Mouse (Mus musculus) heart, embryonic 14.5 days (tissue): ENCODE measurements around the gene Rora. TPM values are rescaled to one million over a fixed set of nuclear protein-coding genes. Genes with fewer than 3 reads are reported as not detected.

Experiments used
- ATAC-seq: fragments of 200-750 bp; cut with Nextera tagmentation; 2 replicates; pipeline ENCODE4 v1.8.0; 2017; ENCODE audit warnings: low read depth, moderate TSS enrichment; ENCODE audit not compliant: insufficient number of reproducible peaks, insufficient read depth, low FRiP score
- H3K27ac ChIP-seq, 2 experiments: fragments of 200-500 bp in 1 of 2; fragments of 300-500 bp in 1 of 2; sonication (generic) in 1 of 2; replicated peaks in 1 of 2; 2 replicates each; pipeline ENCODE4 v1.5.1; 2012 to 2014; ENCODE audit warnings: low read depth in 2 of 2, low read length in 2 of 2, control low read depth in 1 of 2, mild to moderate bottlenecking in 1 of 2, mixed read lengths in 1 of 2; ENCODE audit not compliant: control insufficient read depth in 1 of 2, insufficient read depth in 1 of 2
- H3K27me3 ChIP-seq: fragments of 300-500 bp; sonication (generic); 2 replicates; pipeline ENCODE4 v1.6.1; 2014; ENCODE audit warnings: mild to moderate bottlenecking, low read length, control low read depth; ENCODE audit not compliant: control insufficient read depth, insufficient read depth
- H3K36me3 ChIP-seq: fragments of 300-500 bp; sonication (generic); 2 replicates; pipeline ENCODE4 v1.6.1; 2014; ENCODE audit warnings: mild to moderate bottlenecking, control low read depth, low read length, mixed read lengths; ENCODE audit not compliant: control insufficient read depth, insufficient read depth
- H3K4me1 ChIP-seq, 2 experiments: fragments of 200-500 bp in 1 of 2; fragments of 300-500 bp in 1 of 2; sonication (generic) in 1 of 2; 2 replicates each; pipeline ENCODE4 v1.6.1; 2012 to 2014; ENCODE audit warnings: low read length in 2 of 2, control low read depth in 1 of 2, mixed read lengths in 1 of 2; ENCODE audit not compliant: control insufficient read depth in 2 of 2, insufficient read depth in 2 of 2
- H3K4me2 ChIP-seq: fragments of 300-500 bp; sonication (generic); 2 replicates; pipeline ENCODE4 v1.6.1; 2014; ENCODE audit warnings: mild to moderate bottlenecking, low read length
- H3K4me3 ChIP-seq, 2 experiments: fragments of 200-500 bp in 1 of 2; fragments of 300-500 bp in 1 of 2; sonication (generic) in 1 of 2; 2 replicates each; pipeline ENCODE4 v1.5.1; 2012 to 2014; ENCODE audit warnings: low read length in 2 of 2, mild to moderate bottlenecking in 2 of 2, control low read depth in 1 of 2, low read depth in 1 of 2, moderate library complexity in 1 of 2; ENCODE audit not compliant: control insufficient read depth in 1 of 2, insufficient read depth in 1 of 2
- H3K9ac ChIP-seq: fragments of 300-500 bp; sonication (generic); 2 replicates; pipeline ENCODE4 v1.6.1; 2014; ENCODE audit warnings: mild to moderate bottlenecking, low read length
- H3K9me3 ChIP-seq: fragments of 300-500 bp; sonication (generic); 2 replicates; pipeline ENCODE4 v1.6.1; 2016; ENCODE audit warnings: low read length, control low read depth; ENCODE audit not compliant: control insufficient read depth
- WGBS: fragments of 180-500 bp; shearing (Covaris S2); extraction: QIAGEN DNeasy Blood & Tissue Kit; methylation state at CpG from one replicate; pipeline ENCODE4 v1.1.7; 2014; 5-methylcytosine and 5-hydroxymethylcytosine counted together
- polyA plus RNA-seq: library from polyadenylated mRNA; unstranded; fragments of >200 nt; fragmentation: Nextera tagmentation; extraction: Ambion mirVana; gene quantifications from 2 replicates; pipeline ENCODE4 v1.2.1, GENCODE M21; 2014

Rora gene
- polyA plus RNA-seq, 1 experiment from 2014 or later = 6.9 TPM

DNA sequence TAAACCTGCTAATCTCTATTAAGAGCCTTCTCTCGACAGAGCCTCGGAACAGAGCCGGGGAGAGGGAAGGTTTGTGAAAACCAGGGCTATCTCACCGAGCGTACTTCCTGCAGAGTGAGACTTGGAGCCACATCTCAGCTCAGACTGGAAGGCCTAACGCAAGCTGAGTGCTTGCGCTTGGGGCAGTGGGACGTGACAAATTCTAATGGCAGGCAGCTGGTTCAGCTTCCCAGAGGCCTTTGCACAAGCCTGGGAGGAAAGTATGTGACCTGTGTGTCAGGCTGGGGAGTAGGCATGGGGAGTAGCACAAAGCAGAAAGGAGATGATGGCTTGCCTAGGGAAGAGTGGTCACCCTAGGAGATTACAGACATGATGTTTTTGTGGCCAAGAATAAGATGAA is 55.6 kb downstream of the Rora start:
- H3K4me2 ChIP-seq = no peak overlapping the region
- H3K9ac ChIP-seq = no peak overlapping the region
- H3K36me3 ChIP-seq = no peaks in the 10 kb centered on the region
- H3K4me3 ChIP-seq = no peak overlapping the region
- WGBS = 60% methylated on average over 8 of the region's 8 CpGs
- H3K27ac ChIP-seq = no peak overlapping the region
- no peak for ATAC-seq
- H3K4me1 ChIP-seq = peaks cover 5 to 11% of the 10 kb centered on the region in 2 experiments; a peak in 2 of 4 replicates
- no peaks in the 10 kb centered on the region; the same call in 1 of the 2 replicates for H3K27me3 ChIP-seq
- H3K9me3 ChIP-seq = no peaks in the 10 kb centered on the region

DNA sequence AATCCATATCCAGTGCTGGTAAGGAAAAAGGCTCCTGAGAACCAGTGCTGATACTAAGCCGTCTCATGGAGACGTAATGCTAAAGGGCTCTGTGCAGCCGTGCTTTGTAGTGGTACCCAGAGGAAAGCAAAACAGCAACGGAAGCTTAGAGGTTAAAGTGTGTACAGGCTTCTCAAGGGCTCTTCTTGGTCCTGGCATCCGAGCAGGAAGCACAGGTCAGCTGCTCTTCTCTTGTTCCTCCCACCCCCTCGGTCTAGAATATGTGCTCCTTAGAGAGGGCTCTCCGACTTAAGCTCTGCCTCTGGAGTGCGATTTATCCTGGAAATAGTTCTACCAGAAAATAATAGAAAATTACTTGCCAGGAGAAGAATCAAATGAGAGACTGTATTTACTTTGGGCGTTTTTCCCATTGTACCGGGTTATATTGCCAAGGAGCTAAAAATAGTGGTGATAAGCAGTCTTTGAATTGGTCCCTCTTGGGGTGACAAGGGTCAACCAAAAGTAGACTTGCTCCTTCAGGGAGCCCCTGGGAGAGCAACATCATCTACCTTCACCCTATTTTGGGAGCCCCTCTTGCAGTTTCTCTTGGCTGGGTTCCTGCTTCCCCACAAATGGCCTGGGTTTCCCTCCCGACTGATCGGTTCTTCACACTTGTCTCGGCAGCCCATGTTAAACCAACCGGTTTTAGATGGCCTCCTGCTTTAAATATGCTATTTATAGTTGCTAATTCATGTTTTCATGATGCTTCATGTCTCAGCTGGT is 57.5 kb downstream of the Rora start:
- no peak overlapping the region for H3K27ac ChIP-seq
- H3K4me3 ChIP-seq = no peak overlapping the region
- peaks cover 5 to 11% of the 10 kb centered on the region in 2 experiments; a peak in 2 of 4 replicates for H3K4me1 ChIP-seq
- 36% methylated on average over 14 of the region's 14 CpGs for WGBS
- H3K36me3 ChIP-seq = no peaks in the 10 kb centered on the region
- H3K4me2 ChIP-seq = peak overlapping the region; percentile 39
- no peaks in the 10 kb centered on the region for H3K9me3 ChIP-seq
- ATAC-seq = no peak
- no peak overlapping the region for H3K9ac ChIP-seq
- H3K27me3 ChIP-seq = no peaks in the 10 kb centered on the region; the same call in 1 of the 2 replicates

DNA sequence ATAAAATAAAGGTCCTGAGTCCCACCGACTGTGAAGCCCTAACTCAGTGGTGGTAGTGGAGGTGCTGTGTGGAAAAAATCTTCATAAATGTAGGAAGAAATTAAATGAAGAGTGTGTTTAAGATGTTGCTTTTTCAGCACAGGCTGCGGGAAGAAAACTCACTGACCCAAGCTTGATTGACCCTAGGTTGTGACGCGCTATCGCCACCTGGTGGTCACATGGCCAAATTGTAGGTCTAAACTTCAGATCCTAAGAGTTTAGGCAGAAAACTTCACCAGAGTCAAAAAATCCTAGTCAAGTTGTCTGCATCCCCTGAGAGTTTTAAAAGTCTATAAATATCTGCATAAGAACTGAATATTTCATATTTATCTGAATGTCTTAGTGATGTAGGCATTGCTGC is 63.4 kb downstream of the Rora start:
- Histone ChIP-seq H3K27me3 (no peaks in the 10 kb centered on the region), H3K27ac (no peak overlapping the region), H3K4me3 (no peak overlapping the region), H3K4me2 (no peak overlapping the region), H3K36me3 (no peaks in the 10 kb centered on the region), H3K9me3 (no peaks in the 10 kb centered on the region), H3K9ac (no peak overlapping the region), H3K4me1 (no peaks in the 10 kb centered on the region)
- no peak for ATAC-seq
- WGBS = 16% methylated on average over 5 of the region's 5 CpGs

- 90% methylated on average over 6 of the region's 6 CpGs for WGBS
- H3K27ac ChIP-seq = no peak overlapping the region
Observed at GRCm38 (mm10) chr9:68718427-68718826, 64.8 kb downstream of the Rora start.

DNA sequence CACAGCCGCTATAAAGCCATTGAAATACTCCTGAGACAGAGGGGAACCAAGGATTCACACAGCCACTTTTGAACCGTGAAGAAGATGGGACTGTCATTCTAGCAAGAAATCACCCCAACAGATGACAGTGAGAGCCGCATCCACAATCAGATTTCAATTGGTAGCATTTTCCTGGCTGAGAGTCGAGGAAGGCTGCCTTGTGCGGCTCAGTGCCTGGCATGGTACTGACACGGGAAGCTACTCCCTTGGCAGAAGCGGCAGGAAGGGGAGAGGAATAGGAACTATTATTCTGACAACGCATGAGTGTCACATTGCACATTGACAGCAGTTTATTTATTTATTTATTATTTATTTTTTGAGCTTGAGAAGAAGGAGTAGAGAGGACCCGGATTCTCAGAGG is 65.7 kb downstream of the Rora start:
- H3K9ac ChIP-seq = no peak overlapping the region
- H3K4me2 ChIP-seq = no peak overlapping the region
- no peaks in the 10 kb centered on the region for H3K27me3 ChIP-seq
- ATAC-seq = no peak
- no peak overlapping the region for H3K27ac ChIP-seq
- H3K4me3 ChIP-seq = no peak overlapping the region
- H3K4me1 ChIP-seq = peaks cover 0 to 2% of the 10 kb centered on the region in 2 experiments; a peak in 2 of 4 replicates
- 78% methylated on average over 9 of the region's 9 CpGs for WGBS
- H3K9me3 ChIP-seq = no peaks in the 10 kb centered on the region
- H3K36me3 ChIP-seq = no peaks in the 10 kb centered on the region

More at GRCm38 (mm10) chr9:68718427-68718826, 64.8 kb downstream of the Rora start:
- H3K4me1 ChIP-seq = no peaks in the 10 kb centered on the region
- H3K27me3 ChIP-seq = no peaks in the 10 kb centered on the region
- H3K36me3 ChIP-seq = no peaks in the 10 kb centered on the region
- no peaks in the 10 kb centered on the region for H3K9me3 ChIP-seq
- no peak overlapping the region for H3K9ac ChIP-seq
- H3K4me2 ChIP-seq = no peak overlapping the region
- H3K4me3 ChIP-seq = no peak overlapping the region
- ATAC-seq = no peak

DNA sequence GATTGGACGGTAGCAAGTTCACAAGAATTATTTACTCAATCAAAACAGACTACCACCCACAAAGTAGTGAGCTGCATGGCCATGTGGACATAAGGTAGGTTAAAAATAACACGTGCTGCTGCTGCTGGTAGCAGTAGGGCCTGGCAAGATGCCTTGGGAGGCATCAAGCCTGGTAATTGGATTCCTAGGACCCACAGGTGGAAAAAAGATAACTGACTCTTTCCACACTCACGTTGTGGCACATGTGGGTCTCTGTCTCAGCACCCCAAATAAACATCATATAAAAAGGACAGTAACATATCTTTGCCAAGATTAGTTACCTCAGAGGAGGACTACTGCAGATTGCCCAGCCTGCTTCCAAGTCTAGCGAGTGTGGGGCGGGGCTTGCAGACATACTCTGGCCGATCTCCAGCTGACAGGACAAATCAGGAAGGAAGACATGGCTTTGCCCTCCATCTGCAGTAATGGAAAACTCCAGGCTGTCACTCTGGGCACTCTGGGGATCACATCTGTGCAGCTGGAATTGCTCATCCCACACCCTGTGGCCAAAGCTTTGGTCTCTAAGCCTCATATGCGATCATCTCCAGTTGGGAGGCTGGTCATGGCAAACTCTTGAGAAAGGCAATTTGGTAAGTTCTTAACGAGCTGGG is 71.2 kb downstream of the Rora start:
- WGBS = 48% methylated on average over 8 of the region's 8 CpGs
- no peaks in the 10 kb centered on the region for H3K27me3 ChIP-seq
- no peaks in the 10 kb centered on the region for H3K9me3 ChIP-seq
- H3K4me2 ChIP-seq = no peak overlapping the region
- peaks cover 5 to 13% of the 10 kb centered on the region in 2 experiments for H3K4me1 ChIP-seq
- no peak overlapping the region for H3K9ac ChIP-seq
- no peak overlapping the region for H3K4me3 ChIP-seq
- peak overlapping the region in 1 of 2 experiments; percentile 28; a peak in 1 of 4 replicates for H3K27ac ChIP-seq
- H3K36me3 ChIP-seq = no peaks in the 10 kb centered on the region
- no peak for ATAC-seq

- ATAC-seq = no peak
- H3K27ac ChIP-seq = no peak overlapping the region
- no peak overlapping the region for H3K4me2 ChIP-seq
- H3K9me3 ChIP-seq = peaks cover 5% of the 10 kb centered on the region
- H3K9ac ChIP-seq = no peak overlapping the region
- no peak overlapping the region for H3K4me3 ChIP-seq
- 76% methylated on average over 11 of the region's 11 CpGs for WGBS
- no peaks in the 10 kb centered on the region for H3K36me3 ChIP-seq
- H3K27me3 ChIP-seq = no peaks in the 10 kb centered on the region
- H3K4me1 ChIP-seq = peaks cover 5 to 13% of the 10 kb centered on the region in 2 experiments
Observed at GRCm38 (mm10) chr9:68727166-68727855, 73.7 kb downstream of the Rora start.
